Mouse (Mus musculus): ENCODE data around the gene Emilin3. TPM values are rescaled to one million over a fixed set of nuclear protein-coding genes. Genes with fewer than 3 reads are reported as not detected.

The Emilin3 gene
- polyA plus RNA-seq (2017; shearing (Covaris generic)), result not detected

DNA sequence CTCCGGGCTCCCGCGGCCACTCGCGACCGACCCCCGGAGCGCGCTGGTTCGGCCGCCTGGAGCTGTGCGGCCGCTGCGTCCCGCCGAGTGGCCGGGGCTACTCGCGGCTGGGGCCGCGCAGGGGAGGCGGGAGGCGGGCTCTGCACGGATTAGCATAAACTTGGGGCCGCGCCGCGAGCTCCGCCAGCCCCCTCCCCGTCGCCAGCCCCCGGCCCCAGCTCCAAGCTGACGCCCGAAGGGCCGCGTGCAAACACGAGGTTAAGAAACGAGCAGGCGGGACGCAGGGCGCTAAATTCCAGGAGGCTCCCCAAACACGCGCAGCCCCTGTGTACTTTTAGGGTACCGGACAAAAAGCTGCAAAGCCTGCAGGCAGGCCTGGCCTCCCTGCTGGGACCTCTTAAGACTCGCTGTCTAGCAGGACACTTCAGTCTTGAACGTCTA, at the start of gene Emilin3:
Emilin3 (minus strand) TSS at position 98 of the 441 bp plus-strand sequence.

DNA sequence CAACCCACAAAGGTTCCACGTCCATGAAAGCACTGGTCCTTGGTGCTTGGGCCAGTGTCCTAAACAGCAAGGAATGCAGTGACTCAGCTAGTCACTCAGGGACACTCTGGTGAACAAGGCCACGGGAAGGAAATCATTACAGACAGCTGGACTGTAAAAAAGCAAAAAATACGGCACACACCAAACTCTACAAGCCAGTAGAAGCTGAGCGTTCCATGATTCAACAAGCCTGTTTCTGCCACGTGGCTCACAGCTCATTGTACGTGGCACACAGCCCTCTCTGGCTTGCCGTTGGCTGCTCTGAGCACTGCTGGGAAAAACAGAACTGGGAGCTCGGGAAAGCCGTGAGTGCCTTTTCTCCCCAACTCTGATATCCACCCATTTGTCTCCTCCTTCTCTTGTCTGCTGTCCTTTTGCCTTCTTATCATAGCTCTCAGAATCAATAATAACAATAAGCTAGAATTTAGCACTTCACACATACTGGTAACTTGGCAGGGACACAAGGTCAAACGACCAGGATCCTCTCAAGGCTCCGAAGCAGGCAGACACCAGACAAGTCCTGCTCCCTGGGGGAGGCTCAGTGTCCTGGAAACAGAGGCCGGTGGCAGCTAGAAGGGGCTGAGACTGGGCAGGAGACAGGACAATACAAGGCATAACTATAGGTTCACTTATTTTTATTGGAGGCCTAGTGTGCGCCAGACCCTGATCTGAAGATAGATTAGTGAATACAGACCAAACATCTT, 31.5 kb downstream of the Emilin3 start, which contains the start of gene Lpin3:
Lpin3 (plus strand) TSS at position 218 of the 743 bp plus-strand sequence.

DNA sequence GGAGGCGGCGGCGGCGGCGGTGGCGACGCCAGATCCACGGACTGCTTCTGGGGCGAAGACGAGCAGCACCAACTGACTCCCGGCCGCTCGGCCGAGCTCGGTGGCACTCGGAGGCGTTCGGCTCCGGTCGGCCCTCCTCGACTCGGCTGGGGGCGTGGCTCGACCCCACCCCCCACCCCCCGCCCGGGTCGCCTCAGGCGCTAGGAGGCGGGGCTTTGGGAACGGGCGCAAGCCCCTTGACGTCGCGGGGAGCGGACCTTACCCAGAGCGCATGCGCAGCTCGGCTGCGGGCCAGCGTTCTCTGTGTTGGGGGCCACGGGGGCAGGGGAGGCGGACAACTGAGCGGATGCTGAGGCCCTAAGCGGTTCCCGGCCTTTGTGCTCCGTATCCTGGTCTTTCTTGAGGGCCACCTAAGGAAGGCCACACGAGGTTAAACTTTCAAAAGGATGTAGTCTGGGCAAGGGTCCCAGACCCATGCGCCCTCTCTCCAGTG, 39.2 kb downstream of the Emilin3 start, which contains the start of gene Zhx3:
Zhx3 (minus strand) TSS at position 109 of the 493 bp plus-strand sequence.

Other genes with a start within 250 kb of the Emilin3 start
- gene Plcg1, start 181.0 kb downstream of the Emilin3 start, polyA plus RNA-seq (2017; shearing (Covaris generic)), result 142 TPM
- gene Zhx3, start 39.3 kb downstream of the Emilin3 start, polyA plus RNA-seq (2017; shearing (Covaris generic)), result 7.8 TPM
- 0.93 TPM for gene Lpin3, start 31.7 kb downstream of the Emilin3 start, polyA plus RNA-seq (2017; shearing (Covaris generic))
- 49.1 TPM for gene Chd6, start 196.7 kb upstream of the Emilin3 start, polyA plus RNA-seq (2017; shearing (Covaris generic))